Mouse (Mus musculus): Measurements from ENCODE around the gene Rabggtb. TPM values are rescaled to one million over a fixed set of nuclear protein-coding genes. Genes with fewer than 3 reads are reported as not detected.

Gene Rabggtb
- polyA plus RNA-seq, 1 experiment, result 2.3 TPM

GRCm38 (mm10) chr3:153943901-153944334, 31.1 kb upstream of the Rabggtb start:
- Histone ChIP-seq H3K4me1 (peaks cover 36% of the 10 kb centered on the region), H3K4me3 (replicated peaks) (peak overlapping the region; percentile 96)

GRCm38 (mm10) chr3:153943003-153943640, 30.3 kb upstream of the Rabggtb start:
- Histone ChIP-seq H3K36me3 (replicated peaks; ENCODE audit: low read length) (peaks cover 43% of the 10 kb centered on the region), H3K4me3 (replicated peaks) (peak overlapping the region; percentile 96), H3K4me1 (peaks cover 36% of the 10 kb centered on the region), H3K27me3 (replicated peaks) (no peaks in the 10 kb centered on the region), H3K9me3 (no peaks in the 10 kb centered on the region)
- TF ChIP-seq FLI1 (IDR thresholded peaks at IDR 0.05; ENCODE audit: low read length) (no peak), GATA1 (IDR thresholded peaks at IDR 0.05; ENCODE audit: borderline replicate concordance, low read length) (no peak)

More at GRCm38 (mm10) chr3:153943901-153944334, 31.1 kb upstream of the Rabggtb start:
- Histone ChIP-seq H3K27me3 (replicated peaks) (no peaks in the 10 kb centered on the region), H3K9me3 (no peaks in the 10 kb centered on the region), H3K36me3 (replicated peaks; ENCODE audit: low read length) (peaks cover 35% of the 10 kb centered on the region)
- TF ChIP-seq GATA1 (IDR thresholded peaks at IDR 0.05; ENCODE audit: borderline replicate concordance, low read length) (no peak), FLI1 (IDR thresholded peaks at IDR 0.05; ENCODE audit: low read length) (no peak)

GRCm38 (mm10) chr3:153941613-153942012, 28.8 kb upstream of the Rabggtb start:
- Histone ChIP-seq H3K9me3 (no peaks in the 10 kb centered on the region), H3K27me3 (replicated peaks) (no peaks in the 10 kb centered on the region), H3K4me1 (peaks cover 50% of the 10 kb centered on the region), H3K36me3 (replicated peaks; ENCODE audit: low read length) (peaks cover 58% of the 10 kb centered on the region), H3K4me3 (replicated peaks) (no peak overlapping the region)
- TF ChIP-seq FLI1 (IDR thresholded peaks at IDR 0.05; ENCODE audit: low read length), result no peak
- no peak for TF ChIP-seq GATA1 (IDR thresholded peaks at IDR 0.05; ENCODE audit: borderline replicate concordance, low read length)

GRCm38 (mm10) chr3:153940486-153940885, 27.7 kb upstream of the Rabggtb start:
- Histone ChIP-seq H3K9me3 (no peaks in the 10 kb centered on the region), H3K27me3 (replicated peaks) (no peaks in the 10 kb centered on the region), H3K36me3 (replicated peaks; ENCODE audit: low read length) (peaks cover 69% of the 10 kb centered on the region), H3K4me1 (peaks cover 58% of the 10 kb centered on the region), H3K4me3 (replicated peaks) (no peak overlapping the region)
- TF ChIP-seq GATA1 (IDR thresholded peaks at IDR 0.05; ENCODE audit: borderline replicate concordance, low read length) (no peak), FLI1 (IDR thresholded peaks at IDR 0.05; ENCODE audit: low read length) (no peak)

- no peaks in the 10 kb centered on the region for H3K9me3 ChIP-seq
- TF ChIP-seq FLI1 (IDR thresholded peaks at IDR 0.05; ENCODE audit: low read length) (no peak), GATA1 (IDR thresholded peaks at IDR 0.05; ENCODE audit: borderline replicate concordance, low read length) (no peak)
- H3K4me1 ChIP-seq, result peaks cover 57% of the 10 kb centered on the region
- H3K36me3 ChIP-seq (replicated peaks; ENCODE audit: low read length), result peaks cover 74% of the 10 kb centered on the region
- H3K27me3 ChIP-seq (replicated peaks), result no peaks in the 10 kb centered on the region
- no peak overlapping the region for H3K4me3 ChIP-seq (replicated peaks)
Observed at GRCm38 (mm10) chr3:153940021-153940420, 27.2 kb upstream of the Rabggtb start.

- Histone ChIP-seq H3K4me1 (peaks cover 43% of the 10 kb centered on the region), H3K27me3 (replicated peaks) (no peaks in the 10 kb centered on the region), H3K9me3 (no peaks in the 10 kb centered on the region), H3K36me3 (replicated peaks; ENCODE audit: low read length) (peaks cover 98% of the 10 kb centered on the region), H3K4me3 (replicated peaks) (peak overlapping the region; percentile 33)
- TF ChIP-seq FLI1 (IDR thresholded peaks at IDR 0.05; ENCODE audit: low read length), result no peak
Observed at GRCm38 (mm10) chr3:153937116-153937810, 24.5 kb upstream of the Rabggtb start.

- no peak overlapping the region for H3K4me3 ChIP-seq (replicated peaks)
- H3K36me3 ChIP-seq (replicated peaks; ENCODE audit: low read length), result peaks cover 98% of the 10 kb centered on the region
- H3K4me1 ChIP-seq, result peaks cover 35% of the 10 kb centered on the region
- TF ChIP-seq GATA1 (IDR thresholded peaks at IDR 0.05; ENCODE audit: borderline replicate concordance, low read length) (no peak), FLI1 (IDR thresholded peaks at IDR 0.05; ENCODE audit: low read length) (no peak)
- no peaks in the 10 kb centered on the region for H3K9me3 ChIP-seq
- no peaks in the 10 kb centered on the region for H3K27me3 ChIP-seq (replicated peaks)
Observed at GRCm38 (mm10) chr3:153935878-153936277, 23.1 kb upstream of the Rabggtb start.

GRCm38 (mm10) chr3:153932461-153932860, 19.7 kb upstream of the Rabggtb start:
- Histone ChIP-seq H3K4me1 (peaks cover 29% of the 10 kb centered on the region), H3K4me3 (replicated peaks) (no peak overlapping the region), H3K36me3 (replicated peaks; ENCODE audit: low read length) (peaks cover 93% of the 10 kb centered on the region), H3K27me3 (replicated peaks) (no peaks in the 10 kb centered on the region), H3K9me3 (no peaks in the 10 kb centered on the region)
- no peak for TF ChIP-seq GATA1 (IDR thresholded peaks at IDR 0.05; ENCODE audit: borderline replicate concordance, low read length)
- no peak for TF ChIP-seq FLI1 (IDR thresholded peaks at IDR 0.05; ENCODE audit: low read length)

GRCm38 (mm10) chr3:153929526-153929925, 16.7 kb upstream of the Rabggtb start:
- Histone ChIP-seq H3K36me3 (replicated peaks; ENCODE audit: low read length) (peaks cover 90% of the 10 kb centered on the region), H3K4me1 (peaks cover 8% of the 10 kb centered on the region), H3K27me3 (replicated peaks) (no peaks in the 10 kb centered on the region), H3K9me3 (no peaks in the 10 kb centered on the region), H3K4me3 (replicated peaks) (no peak overlapping the region)
- TF ChIP-seq GATA1 (IDR thresholded peaks at IDR 0.05; ENCODE audit: borderline replicate concordance, low read length), result no peak

GRCm38 (mm10) chr3:153926333-153926732, 13.5 kb upstream of the Rabggtb start:
- peaks cover 81% of the 10 kb centered on the region for H3K36me3 ChIP-seq (replicated peaks; ENCODE audit: low read length)
- peaks cover 16% of the 10 kb centered on the region for H3K4me1 ChIP-seq
- TF ChIP-seq FLI1 (IDR thresholded peaks at IDR 0.05; ENCODE audit: low read length) (no peak), GATA1 (IDR thresholded peaks at IDR 0.05; ENCODE audit: borderline replicate concordance, low read length) (no peak)

More at GRCm38 (mm10) chr3:153926333-153926732, 13.5 kb upstream of the Rabggtb start:
- no peaks in the 10 kb centered on the region for H3K27me3 ChIP-seq (replicated peaks)
- no peaks in the 10 kb centered on the region for H3K9me3 ChIP-seq
- no peak overlapping the region for H3K4me3 ChIP-seq (replicated peaks)

Data from megakaryocyte, embryonic 14.5 days (primary cell).